Mouse (Mus musculus): ENCODE results near the gene Cenpb. TPM values are rescaled to one million over a fixed set of nuclear protein-coding genes. Genes with fewer than 3 reads are reported as not detected.

Cenpb gene
- polyA plus RNA-seq, 1 experiment from 2014 or later, result 9.7 TPM

DNA sequence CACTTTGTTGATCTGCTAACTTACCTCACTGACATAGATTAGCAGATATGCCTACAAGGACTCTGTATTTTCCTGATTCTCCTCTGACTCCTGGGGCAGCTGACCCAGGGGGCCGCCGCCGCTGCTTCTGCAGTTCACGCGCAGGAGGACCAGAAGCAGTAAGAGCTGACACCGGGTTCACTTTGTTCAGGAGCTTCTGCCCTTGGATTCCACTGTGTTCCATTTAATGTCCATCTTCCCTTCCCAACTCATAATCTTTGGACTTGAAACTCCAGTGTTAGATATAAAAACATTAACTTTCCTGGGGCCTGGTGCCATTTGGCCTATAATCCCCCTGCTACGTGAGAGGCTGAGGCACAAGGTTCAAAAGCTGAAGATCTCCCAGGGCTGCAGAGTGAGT is 15.9 kb downstream of the Cenpb start:
- Histone ChIP-seq H3K4me3 (ENCODE audit: low read depth, low read length) (no peak overlapping the region), H3K9me3 (replicated peaks; ENCODE audit: control insufficient read depth, low read length) (no peaks in the 10 kb centered on the region), H3K9ac (ENCODE audit: low read length) (no peak overlapping the region), H3K4me2 (ENCODE audit: low read length) (no peak overlapping the region), H3K36me3 (ENCODE audit: control insufficient read depth, insufficient read depth, low read length) (no peaks in the 10 kb centered on the region), H3K4me1 (ENCODE audit: control insufficient read depth, insufficient read depth, low read length) (peaks cover under 1% of the 10 kb centered on the region), H3K27me3 (replicated peaks; ENCODE audit: control insufficient read depth, insufficient read depth, low read length) (no peaks in the 10 kb centered on the region), H3K27ac (ENCODE audit: low read depth, low read length) (no peak overlapping the region)
- no peak for DNase-seq (ENCODE audit: low spot score)
- no peak for ATAC-seq
- WGBS, result 71% methylated on average over 7 of the region's 7 CpGs

DNA sequence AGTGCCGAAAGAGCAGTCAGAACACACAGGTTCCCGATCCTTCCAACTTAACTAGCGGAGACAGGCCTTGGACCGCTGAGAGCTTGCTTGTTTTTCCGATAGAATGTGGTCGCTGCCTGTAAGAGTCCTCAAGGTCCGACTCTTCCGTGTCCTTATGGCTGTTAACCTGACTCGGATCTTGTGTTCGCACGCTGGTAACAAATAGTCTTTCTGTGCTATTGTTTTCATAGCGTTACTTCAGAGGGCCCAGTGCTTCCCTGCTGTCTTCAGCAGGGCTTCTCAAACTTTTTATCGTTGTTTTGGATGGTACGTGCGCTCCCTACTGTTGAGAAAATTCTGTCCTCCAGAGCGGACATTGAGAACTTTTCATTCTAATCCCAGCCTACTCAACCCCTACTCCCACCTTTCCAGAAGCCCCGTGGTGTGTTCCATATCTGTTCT is 19.2 kb downstream of the Cenpb start:
- Histone ChIP-seq H3K27me3 (replicated peaks; ENCODE audit: control insufficient read depth, insufficient read depth, low read length) (no peaks in the 10 kb centered on the region), H3K36me3 (ENCODE audit: control insufficient read depth, insufficient read depth, low read length) (no peaks in the 10 kb centered on the region), H3K4me2 (ENCODE audit: low read length) (peak overlapping the region; percentile 85), H3K9me3 (replicated peaks; ENCODE audit: control insufficient read depth, low read length) (no peaks in the 10 kb centered on the region), H3K4me3 (ENCODE audit: low read depth, low read length) (peak overlapping the region; percentile 73), H3K9ac (ENCODE audit: low read length) (peak overlapping the region; percentile 80), H3K27ac (ENCODE audit: low read depth, low read length) (peak overlapping the region; percentile 91), H3K4me1 (ENCODE audit: control insufficient read depth, insufficient read depth, low read length) (peaks cover 6% of the 10 kb centered on the region)
- WGBS, result under 1% methylated on average over 17 of the region's 17 CpGs
- 0 out of 2 replicates have a peak, but pooled peaks have one; percentile 0 for ATAC-seq
- DNase-seq (ENCODE audit: low spot score), result peak; percentile 47

DNA sequence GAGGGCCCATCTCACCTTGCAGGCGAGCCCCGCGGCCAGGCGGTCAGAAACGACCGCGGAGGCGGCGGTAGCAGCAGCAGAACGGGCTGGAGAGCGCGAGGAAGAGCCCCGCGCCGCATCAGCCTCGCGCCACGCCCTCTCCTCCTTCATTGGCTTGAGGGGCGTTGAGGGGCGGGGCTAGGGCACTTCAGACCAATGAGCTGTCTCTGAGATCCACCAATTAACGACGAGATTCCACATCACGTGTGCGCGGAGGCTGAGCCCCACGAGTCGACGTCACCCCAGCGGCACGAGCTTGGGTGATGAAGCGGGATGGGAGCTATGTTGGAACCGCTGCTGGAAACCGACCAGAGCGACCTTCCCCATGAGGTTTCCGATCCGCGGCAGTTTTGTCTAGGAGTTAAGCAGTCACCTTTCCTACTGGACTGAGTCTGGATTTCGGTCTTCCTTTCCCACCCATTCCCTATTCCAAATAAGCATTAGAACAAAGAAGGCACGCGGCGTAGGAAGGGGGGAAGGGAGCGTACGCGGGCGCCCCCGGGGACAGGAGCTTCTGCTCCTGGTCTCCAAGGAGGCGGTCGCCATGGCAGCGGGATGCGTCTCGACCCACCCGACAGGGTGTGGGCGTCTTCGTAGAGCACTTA is 19.8 kb downstream of the Cenpb start, which contains the start of gene 1700037H04Rik:
Gene 1700037H04Rik, minus strand, starts transcription at position 144 of the 644 bp plus-strand sequence.
- ATAC-seq, result peak; percentile 98
- peak; percentile 100 for DNase-seq (ENCODE audit: low spot score)
- Histone ChIP-seq H3K9ac (ENCODE audit: low read length) (peak within 1 kb of the TSS; percentile 80), H3K27ac (ENCODE audit: low read depth, low read length) (peak within 1 kb of the TSS; percentile 91), H3K27me3 (replicated peaks; ENCODE audit: control insufficient read depth, insufficient read depth, low read length) (no peaks in the 10 kb centered on the region), H3K4me3 (ENCODE audit: low read depth, low read length) (peak within 1 kb of the TSS; percentile 73), H3K36me3 (ENCODE audit: control insufficient read depth, insufficient read depth, low read length) (no peaks in the 10 kb centered on the region), H3K4me2 (ENCODE audit: low read length) (peak within 1 kb of the TSS; percentile 85), H3K4me1 (ENCODE audit: control insufficient read depth, insufficient read depth, low read length) (peaks cover 6% of the 10 kb centered on the region), H3K9me3 (replicated peaks; ENCODE audit: control insufficient read depth, low read length) (no peaks in the 10 kb centered on the region)
- WGBS, result under 1% methylated on average over 54 of the region's 54 CpGs

DNA sequence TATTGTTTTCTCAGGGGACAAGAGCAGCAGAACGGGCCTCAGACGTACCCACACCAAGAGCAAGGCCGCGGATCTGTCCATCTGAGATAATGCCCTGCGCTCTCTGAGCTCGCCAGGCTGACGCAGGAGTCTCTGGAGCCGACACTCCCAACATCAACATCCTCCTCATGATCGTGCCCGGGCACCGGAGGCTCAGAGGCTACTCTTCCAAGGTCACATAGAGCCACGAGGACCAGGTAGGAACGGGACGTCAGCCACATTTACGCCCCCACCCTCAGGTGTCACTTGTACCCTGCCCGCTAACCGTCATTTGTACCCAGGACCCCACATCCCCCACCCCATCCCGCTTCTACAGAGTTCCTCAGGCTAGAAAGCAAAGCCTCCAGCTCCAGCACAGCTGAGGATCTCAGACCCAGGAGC is 20.4 kb downstream of the Cenpb start:
- peak overlapping the region; percentile 70 for H3K27ac ChIP-seq (ENCODE audit: low read depth, low read length)
- no peaks in the 10 kb centered on the region for H3K27me3 ChIP-seq (replicated peaks; ENCODE audit: control insufficient read depth, insufficient read depth, low read length)
- ATAC-seq (peak; percentile 72), DNase-seq (ENCODE audit: low spot score) (no peak)
- 0 out of 2 replicates have a peak, but pooled peaks cover 5% of the 10 kb centered on the region for H3K36me3 ChIP-seq (ENCODE audit: control insufficient read depth, insufficient read depth, low read length)
- H3K4me3 ChIP-seq (ENCODE audit: low read depth, low read length), result peak overlapping the region; percentile 73
- H3K4me2 ChIP-seq (ENCODE audit: low read length), result peak overlapping the region; percentile 85
- H3K9ac ChIP-seq (ENCODE audit: low read length), result peak overlapping the region; percentile 74
- 0% methylated on average over 18 of the region's 18 CpGs for WGBS
- H3K9me3 ChIP-seq (replicated peaks; ENCODE audit: control insufficient read depth, low read length), result no peaks in the 10 kb centered on the region
- peaks cover 6% of the 10 kb centered on the region for H3K4me1 ChIP-seq (ENCODE audit: control insufficient read depth, insufficient read depth, low read length)

DNA sequence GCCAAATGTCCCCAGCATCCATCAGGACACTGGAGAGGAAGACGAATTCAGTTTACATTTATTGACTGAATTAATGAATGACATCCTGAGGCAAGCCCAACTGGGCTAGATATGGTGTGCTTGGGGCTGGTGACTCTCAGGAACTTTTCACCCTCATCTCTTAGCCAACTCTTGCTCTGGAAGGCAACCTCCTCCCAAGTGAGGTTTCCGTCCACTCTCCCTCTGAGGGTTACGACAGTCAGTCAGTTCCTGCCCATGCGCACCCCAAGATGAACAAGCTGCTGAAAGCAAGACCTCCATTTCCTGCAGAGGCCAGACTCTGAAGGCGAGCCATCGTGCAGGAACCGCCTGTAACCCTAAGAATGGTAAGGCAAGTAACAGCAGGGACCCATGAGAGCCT is 22.9 kb downstream of the Cenpb start:
- no peak for ATAC-seq
- no peak for DNase-seq (ENCODE audit: low spot score)
- no peak overlapping the region for H3K9ac ChIP-seq (ENCODE audit: low read length)

DNA sequence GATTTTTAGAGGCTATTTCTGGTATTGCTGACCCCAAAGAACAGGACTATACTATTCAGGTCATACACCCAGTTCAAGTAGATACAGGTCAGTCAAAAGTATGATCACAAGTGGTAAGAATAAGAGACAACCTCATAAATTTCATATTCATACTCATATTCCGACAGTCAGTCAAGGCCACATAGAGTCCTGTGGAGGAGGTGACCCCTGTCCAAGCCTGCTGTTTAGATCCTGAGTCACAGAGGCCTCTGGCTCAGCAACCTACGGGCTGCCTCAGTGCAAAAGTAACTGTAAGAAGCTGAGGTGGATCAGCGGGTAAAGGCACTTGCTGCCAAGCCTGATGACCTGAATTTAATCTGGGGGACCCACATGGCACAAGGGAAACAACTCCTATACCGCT is 25.8 kb downstream of the Cenpb start:
- 94% methylated on average over 4 of the region's 4 CpGs for WGBS
- H3K9me3 ChIP-seq (replicated peaks; ENCODE audit: control insufficient read depth, low read length), result no peaks in the 10 kb centered on the region
- H3K4me1 ChIP-seq (ENCODE audit: control insufficient read depth, insufficient read depth, low read length), result peaks cover 6% of the 10 kb centered on the region
- no peak overlapping the region for H3K9ac ChIP-seq (ENCODE audit: low read length)
- H3K36me3 ChIP-seq (ENCODE audit: control insufficient read depth, insufficient read depth, low read length), result peaks cover 41% of the 10 kb centered on the region
- ATAC-seq (no peak), DNase-seq (ENCODE audit: low spot score) (no peak)
- H3K27ac ChIP-seq (ENCODE audit: low read depth, low read length), result no peak overlapping the region
- no peak overlapping the region for H3K4me2 ChIP-seq (ENCODE audit: low read length)
- no peak overlapping the region for H3K4me3 ChIP-seq (ENCODE audit: low read depth, low read length)
- H3K27me3 ChIP-seq (replicated peaks; ENCODE audit: control insufficient read depth, insufficient read depth, low read length), result no peaks in the 10 kb centered on the region

More for the DNA sequence above, 22.9 kb downstream of the Cenpb start:
- Histone ChIP-seq H3K4me1 (ENCODE audit: control insufficient read depth, insufficient read depth, low read length) (peaks cover 6% of the 10 kb centered on the region), H3K36me3 (ENCODE audit: control insufficient read depth, insufficient read depth, low read length) (peaks cover 20% of the 10 kb centered on the region), H3K9me3 (replicated peaks; ENCODE audit: control insufficient read depth, low read length) (no peaks in the 10 kb centered on the region), H3K27me3 (replicated peaks; ENCODE audit: control insufficient read depth, insufficient read depth, low read length) (no peaks in the 10 kb centered on the region), H3K27ac (ENCODE audit: low read depth, low read length) (no peak overlapping the region), H3K4me2 (ENCODE audit: low read length) (no peak overlapping the region), H3K4me3 (ENCODE audit: low read depth, low read length) (no peak overlapping the region)
- 96% methylated on average over 7 of the region's 7 CpGs for WGBS

DNA sequence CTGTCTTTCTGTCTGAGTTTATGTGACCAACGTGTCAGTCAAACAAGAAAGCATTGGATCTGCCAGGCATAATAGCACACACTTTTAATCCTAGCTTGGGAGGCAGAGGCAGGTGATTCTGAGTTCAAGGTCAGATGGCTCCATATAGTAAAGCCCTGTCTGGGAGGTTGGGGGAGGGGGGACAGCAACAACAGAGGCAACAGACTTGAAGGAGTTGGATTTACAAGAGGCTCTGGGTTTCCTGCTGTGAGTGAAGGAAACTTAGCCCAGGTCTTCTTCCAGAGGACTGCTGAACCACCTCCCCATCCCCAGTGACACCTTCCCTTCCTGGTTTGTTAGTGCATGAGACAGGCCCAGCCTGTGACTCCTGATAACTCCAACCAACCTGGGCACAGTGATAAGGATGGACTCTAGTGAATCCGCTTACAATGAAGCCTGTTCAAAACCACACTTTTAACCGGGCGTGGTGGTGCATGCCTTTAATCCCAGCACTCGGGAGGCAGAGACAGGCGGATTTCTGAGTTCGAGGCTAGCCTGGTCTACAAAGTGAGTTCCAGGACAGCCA is 27.6 kb downstream of the Cenpb start:
- Histone ChIP-seq H3K27ac (ENCODE audit: low read depth, low read length) (no peak overlapping the region), H3K27me3 (replicated peaks; ENCODE audit: control insufficient read depth, insufficient read depth, low read length) (no peaks in the 10 kb centered on the region), H3K9me3 (replicated peaks; ENCODE audit: control insufficient read depth, low read length) (no peaks in the 10 kb centered on the region), H3K9ac (ENCODE audit: low read length) (no peak overlapping the region), H3K4me1 (ENCODE audit: control insufficient read depth, insufficient read depth, low read length) (no peaks in the 10 kb centered on the region), H3K4me3 (ENCODE audit: low read depth, low read length) (no peak overlapping the region), H3K36me3 (ENCODE audit: control insufficient read depth, insufficient read depth, low read length) (peaks cover 59% of the 10 kb centered on the region), H3K4me2 (ENCODE audit: low read length) (no peak overlapping the region)
- no peak for DNase-seq (ENCODE audit: low spot score)
- no peak for ATAC-seq
- WGBS, result 95% methylated on average over 7 of the region's 7 CpGs

DNA sequence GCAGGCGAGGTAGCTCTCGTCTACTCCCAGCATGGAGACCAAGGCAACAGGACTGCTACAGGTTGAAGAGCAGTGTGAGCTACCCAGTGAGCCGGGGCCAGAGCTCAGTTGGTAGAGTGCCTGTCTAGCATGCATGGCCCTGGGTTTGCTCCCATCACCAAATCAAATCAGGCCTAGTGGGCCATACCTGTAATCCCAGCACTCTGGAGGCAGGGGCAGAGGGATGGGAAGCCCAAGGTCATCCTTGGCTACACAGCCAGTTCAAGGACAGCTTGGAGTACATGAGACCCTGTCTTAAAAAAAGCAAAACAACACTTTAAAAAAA is 30.7 kb downstream of the Cenpb start:
- H3K9ac ChIP-seq (ENCODE audit: low read length), result no peak overlapping the region
- no peak for DNase-seq (ENCODE audit: low spot score)
- H3K9me3 ChIP-seq (replicated peaks; ENCODE audit: control insufficient read depth, low read length), result no peaks in the 10 kb centered on the region
- 94% methylated on average over 3 of the region's 3 CpGs for WGBS
- no peak overlapping the region for H3K4me2 ChIP-seq (ENCODE audit: low read length)
- H3K27me3 ChIP-seq (replicated peaks; ENCODE audit: control insufficient read depth, insufficient read depth, low read length), result no peaks in the 10 kb centered on the region
- H3K4me3 ChIP-seq (ENCODE audit: low read depth, low read length), result no peak overlapping the region
- no peaks in the 10 kb centered on the region for H3K4me1 ChIP-seq (ENCODE audit: control insufficient read depth, insufficient read depth, low read length)
- peaks cover 83% of the 10 kb centered on the region for H3K36me3 ChIP-seq (ENCODE audit: control insufficient read depth, insufficient read depth, low read length)
- ATAC-seq, result no peak
- no peak overlapping the region for H3K27ac ChIP-seq (ENCODE audit: low read depth, low read length)
